10 mouse cellular contexts compared by ENCODE assay signal in genomic region chr11:109495771-109496474, GRCm38 (mm10). TPM values are rescaled to one million over a fixed set of nuclear protein-coding genes. Genes with fewer than 3 reads are reported as not detected.
DNase-seq lines count a peak whose midpoint lies in the region; ATAC-seq and TF ChIP-seq lines count a peak whose summit lies in the region.
"Had no signal": no experiment of that assay in that cellular context is flagged by ENCODE, and none has a peak within 500 bp of the region (broad histone marks: within the 10 kb centered on the region; RNA-seq: fewer than 3 reads in every experiment).

No protein-coding gene starts in this region.

- no peak overlapping the region for H3K4me2 ChIP-seq in forebrain, embryonic 14.5 days (ENCODE audit: low read length)
- H3K4me2 ChIP-seq: neural tube, embryonic 13.5 days had no signal

- intact Hi-C loops in gastrocnemius, adult 2 months (cut with DNase I), result no loop called here

- H3K9me3 ChIP-seq in forebrain, embryonic 14.5 days (replicated peaks; ENCODE audit: control insufficient read depth, low read length), result no peaks in the 10 kb centered on the region
- H3K9me3 ChIP-seq: neural tube, embryonic 13.5 days had no signal

- H3K4me1 ChIP-seq in forebrain, embryonic 14.5 days (ENCODE audit: control insufficient read depth, insufficient read depth, low read length), result peaks cover 15% of the 10 kb centered on the region

- H3K27ac ChIP-seq in gastrocnemius, adult 2 months, result no peak overlapping the region
- no peak overlapping the region for H3K27ac ChIP-seq in forebrain, embryonic 14.5 days (ENCODE audit: low read depth, low read length)
- H3K27ac ChIP-seq: neural tube, embryonic 13.5 days had no signal

- peak; percentile 11 for DNase-seq in adrenal gland, adult 2 months
- DNase-seq in adrenal gland, postnatal 4 days (ENCODE audit: low spot score in 2 of 2), result no peak
- DNase-seq in CD4-positive helper T cell, adult 2 months (ENCODE audit: low read depth, low spot score), result peak; percentile 68
- peak; percentile 69 for DNase-seq in kidney, adult 9 months
- no peak for DNase-seq in gastrocnemius, adult 2 months
- no peak for DNase-seq in forebrain, embryonic 14.5 days (ENCODE audit: low spot score)
- no peak for DNase-seq in layer of hippocampus, adult 18-20 months (ENCODE audit: low spot score in 2 of 2)

- no peaks in the 10 kb centered on the region for H3K36me3 ChIP-seq in forebrain, embryonic 14.5 days (ENCODE audit: control insufficient read depth, insufficient read depth, low read length)
- H3K36me3 ChIP-seq: neural tube, embryonic 13.5 days had no signal

- no peaks in the 10 kb centered on the region for H3K27me3 ChIP-seq in forebrain, embryonic 14.5 days (replicated peaks; ENCODE audit: control insufficient read depth, insufficient read depth, low read length)
- H3K27me3 ChIP-seq: neural tube, embryonic 13.5 days had no signal

- H3K4me3 ChIP-seq in gastrocnemius, adult 2 months, result no peak overlapping the region
- H3K4me3 ChIP-seq in forebrain, embryonic 14.5 days (ENCODE audit: low read depth, low read length), result no peak overlapping the region
- H3K4me3 ChIP-seq: erythroblast, embryonic 14.5 days; neural tube, embryonic 13.5 days had no signal

- peak; percentile 51 for ATAC-seq in megakaryocyte progenitor cell, adult 5-6 weeks (replicated peaks; ENCODE audit: poor library complexity)
- ATAC-seq in forebrain, embryonic 14.5 days, result no peak

- no peak overlapping the region for H3K9ac ChIP-seq in forebrain, embryonic 14.5 days (ENCODE audit: low read length)
- H3K9ac ChIP-seq: neural tube, embryonic 13.5 days had no signal

- TF ChIP-seq CTCF in gastrocnemius, adult 2 months (IDR thresholded peaks at IDR 0.05), result no peak

- 59% methylated on average over 14 of the region's 14 CpGs for WGBS in forebrain, embryonic 14.5 days

RNA-seq across cellular contexts. Expression of gene Slc16a6, which starts 22.5 kb away (rescaled TPM):
- under 1 TPM; 0.66 to 0.78 TPM for total RNA-seq in adrenal gland, adult 2 months (2021)
- polyA plus RNA-seq in adrenal gland, adult 2 months (2012; rRNA removed), result 0.33 and 0.45 TPM in 2 replicates
- 1 to 10 TPM; 5.7 to 9.0 TPM for total RNA-seq in adrenal gland, postnatal 4 days (2021)
- total RNA-seq in megakaryocyte progenitor cell, adult 5-6 weeks (2015), result 40.0 and 41.6 TPM in 2 replicates
- 12.6 and 21.3 TPM in 2 replicates for total RNA-seq in megakaryocyte progenitor cell, adult 5-6 weeks (2017)
- 1 to 10 TPM; 7.4 to 9.2 TPM for total RNA-seq in gastrocnemius, adult 2 months (2021)
- 2.8 and 4.4 TPM in 2 replicates for polyA plus RNA-seq in forebrain, embryonic 14.5 days (2014; fragmentation: Nextera tagmentation; extraction: Ambion mirVana)
- total RNA-seq in layer of hippocampus, adult 18-20 months (2021), result 1 to 10 TPM; 5.9 to 6.1 TPM

RNA-seq across cellular contexts. Expression of gene Arsg, which starts 22.7 kb away (rescaled TPM):
- 1 to 10 TPM; 5.4 TPM for total RNA-seq in adrenal gland, adult 2 months (2021)
- polyA plus RNA-seq in adrenal gland, adult 2 months (2012; rRNA removed), result 4.5 and 4.8 TPM in 2 replicates
- total RNA-seq in adrenal gland, postnatal 4 days (2021), result 10 to 100 TPM; 10.4 to 14.5 TPM
- total RNA-seq in megakaryocyte progenitor cell, adult 5-6 weeks (2015), result 2.0 and 2.9 TPM in 2 replicates
- total RNA-seq in megakaryocyte progenitor cell, adult 5-6 weeks (2017), result 1.5 and 1.9 TPM in 2 replicates
- under 1 TPM; 0.84 to 0.86 TPM for total RNA-seq in gastrocnemius, adult 2 months (2021)
- 5.1 and 6.2 TPM in 2 replicates for polyA plus RNA-seq in forebrain, embryonic 14.5 days (2014; fragmentation: Nextera tagmentation; extraction: Ambion mirVana)
- 10 to 100 TPM; 15.1 to 17.4 TPM for total RNA-seq in layer of hippocampus, adult 18-20 months (2021)

Comparison
In these comparisons a context has a peak if more than half of its experiments do, and no peak if none do; other contexts are left out.
1. DNase-seq: peak in adrenal gland, adult 2 months (single experiment), CD4-positive helper T cell, adult 2 months (single experiment) and kidney, adult 9 months (single experiment); none in adrenal gland, postnatal 4 days (0 of 2), gastrocnemius, adult 2 months (single experiment), forebrain, embryonic 14.5 days (single experiment) and layer of hippocampus, adult 18-20 months (0 of 2).